Mouse (Mus musculus) skeletal muscle tissue, postnatal 0 days (tissue): ENCODE data around the gene Tbc1d30. TPM values are rescaled to one million over a fixed set of nuclear protein-coding genes. Genes with fewer than 3 reads are reported as not detected.

Experiments used
- polyA plus RNA-seq: library from polyadenylated mRNA; unstranded; fragments of >200 nt; fragmentation: Nextera tagmentation; extraction: Ambion mirVana; gene quantifications from 2 replicates; pipeline ENCODE4 v1.2.1, GENCODE M21; 2015

Gene Tbc1d30
- polyA plus RNA-seq: 0.12 and 0.22 TPM in 2 replicates

DNA sequence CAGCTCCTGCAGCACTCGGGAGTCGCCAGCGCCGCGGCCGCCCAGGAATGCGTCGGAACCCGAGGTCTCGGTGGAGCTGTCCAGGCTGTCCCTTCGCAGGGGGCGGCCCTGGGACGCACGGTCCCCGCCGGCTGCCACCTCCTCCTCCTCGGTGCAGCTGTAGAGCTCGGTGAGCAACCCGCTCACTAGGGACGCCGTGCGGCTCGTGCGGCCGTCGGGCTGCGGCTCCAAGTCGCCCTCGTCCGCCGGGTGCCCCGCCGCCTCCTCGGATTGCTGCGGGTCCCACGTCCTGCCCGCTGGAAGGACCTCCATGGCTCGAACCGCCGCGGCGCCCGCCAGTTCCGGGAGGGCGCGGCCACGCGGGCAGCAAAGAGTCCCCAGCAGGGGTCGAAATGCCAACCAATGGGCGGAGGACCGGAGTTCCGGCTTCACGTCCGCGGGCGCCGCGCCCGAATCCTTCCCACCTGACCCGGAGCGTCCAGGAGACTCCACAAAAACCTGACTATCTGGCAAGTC is at the start of gene Tbc1d30:
Gene Tbc1d30, minus strand, starts transcription at position 213 of the 516 bp plus-strand sequence.

DNA sequence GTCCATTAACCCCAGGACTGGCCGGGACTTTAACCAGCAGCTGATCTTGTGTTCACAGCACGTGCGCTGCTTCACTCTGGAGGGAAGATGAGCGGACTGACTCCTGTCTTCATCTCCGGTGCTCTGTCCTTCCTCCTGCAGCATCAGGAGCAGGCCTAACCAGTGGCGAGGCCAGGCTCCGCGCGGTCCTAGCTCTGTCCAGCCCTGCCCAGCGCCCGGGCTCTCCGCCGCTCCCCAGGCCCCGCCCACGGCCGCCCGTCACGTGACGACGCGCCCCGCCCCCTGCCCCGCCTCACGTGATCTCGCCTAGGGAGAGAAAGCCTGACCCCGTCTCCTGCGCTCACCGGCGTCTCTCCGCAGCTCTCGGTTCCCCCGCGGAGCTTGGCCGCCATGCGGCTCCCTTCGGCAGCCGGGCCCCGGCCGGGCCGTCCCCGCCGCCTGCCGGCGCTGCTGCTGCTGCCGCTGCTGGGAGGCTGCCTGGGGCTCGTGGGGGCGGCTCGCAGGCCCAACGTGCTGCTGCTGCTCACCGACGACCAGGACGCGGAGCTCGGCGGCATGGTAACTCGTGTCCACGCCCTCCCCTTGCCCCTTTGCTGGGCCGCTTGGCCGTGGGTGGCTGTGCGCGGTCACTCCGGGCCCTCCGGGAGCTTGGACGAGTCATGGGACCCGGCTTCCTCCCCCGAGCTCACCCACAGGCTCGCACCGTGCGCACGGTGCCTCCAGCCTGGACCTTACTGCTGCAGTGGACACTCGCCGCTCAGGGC is 13.9 kb upstream of the Tbc1d30 start, which contains the start of gene Gns:
Gene Gns, plus strand, starts transcription at position 290 of the 764 bp plus-strand sequence.

Other genes with a start within 250 kb of the Tbc1d30 start
- 29.3 and 29.7 TPM in 2 replicates for gene Gns, start 13.8 kb upstream of the Tbc1d30 start, polyA plus RNA-seq
- gene Rassf3, start 125.1 kb upstream of the Tbc1d30 start, polyA plus RNA-seq: 27.7 and 29.5 TPM in 2 replicates
- gene Tbk1, start 235.5 kb upstream of the Tbc1d30 start, polyA plus RNA-seq: 14.1 and 15.1 TPM in 2 replicates